9 mouse cellular contexts compared by ENCODE assay signal in the genomic region with DNA sequence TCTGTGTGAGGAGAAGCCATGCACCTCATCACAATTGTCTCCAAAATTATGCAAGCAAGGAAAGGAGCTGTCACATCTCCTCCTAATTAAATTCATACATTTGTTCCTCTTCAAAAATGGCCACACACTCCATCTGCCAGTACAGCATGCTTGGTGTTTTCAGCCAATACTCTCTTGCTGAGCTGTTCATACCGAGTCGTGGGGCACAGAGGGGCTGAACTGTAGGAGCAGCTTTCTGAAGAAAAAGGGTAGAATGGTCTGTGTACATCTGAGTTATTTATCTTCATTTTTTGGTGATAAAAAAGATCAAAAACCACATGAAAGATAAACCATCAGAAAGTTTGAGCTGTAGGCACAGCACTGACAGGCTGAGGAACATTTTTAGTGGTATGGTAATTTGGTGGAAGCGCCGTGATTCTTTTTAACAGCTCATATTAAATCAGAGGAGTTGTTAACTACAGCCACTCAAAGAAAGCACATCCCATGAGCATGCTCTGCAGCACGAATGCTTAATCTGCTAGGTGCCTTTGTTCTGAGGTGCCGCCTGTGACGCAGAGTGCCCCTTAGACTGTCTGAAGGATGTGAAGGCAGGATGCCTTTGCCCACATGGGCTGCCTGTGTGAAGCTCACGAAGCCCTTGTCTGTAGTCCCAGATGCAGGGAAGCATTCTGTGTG.
DNase-seq lines count a peak whose midpoint lies in the region; ATAC-seq and TF ChIP-seq lines count a peak whose summit lies in the region.
"Had no signal": no experiment of that assay in that cellular context is flagged by ENCODE, and none has a peak within 500 bp of the region (broad histone marks: within the 10 kb centered on the region; RNA-seq: fewer than 3 reads in every experiment).

No protein-coding gene starts in this region.

- peak overlapping the region; percentile 92 for H3K27ac ChIP-seq in forebrain, embryonic 15.5 days (replicated peaks)
- peak overlapping the region; percentile 3 for H3K27ac ChIP-seq in hindbrain, embryonic 14.5 days
- no peak overlapping the region for H3K27ac ChIP-seq in thymus, adult 2 months (ENCODE audit: control insufficient read depth, insufficient read depth, low read length)
- H3K27ac ChIP-seq: lung, embryonic 15.5 days had no signal

- peak overlapping the region; percentile 18 for H3K4me2 ChIP-seq in forebrain, embryonic 15.5 days (replicated peaks)
- H3K4me2 ChIP-seq in hindbrain, embryonic 14.5 days (replicated peaks), result 0 out of 2 replicates have a peak overlapping the region, but pooled peaks have one; percentile 6
- H3K4me2 ChIP-seq: lung, embryonic 15.5 days had no signal

- H3K4me3 ChIP-seq in forebrain, embryonic 15.5 days, result no peak overlapping the region
- no peak overlapping the region for H3K4me3 ChIP-seq in hindbrain, embryonic 14.5 days (replicated peaks; ENCODE audit: low read length)
- no peak overlapping the region for H3K4me3 ChIP-seq in thymus, adult 2 months (ENCODE audit: control insufficient read depth, insufficient read depth, low read length)
- H3K4me3 ChIP-seq: lung, embryonic 15.5 days had no signal

- peak; percentile 95 for ATAC-seq in forebrain, embryonic 15.5 days (replicated peaks)
- no peak for ATAC-seq in hindbrain, embryonic 14.5 days (ENCODE audit: low FRiP score)
- ATAC-seq in megakaryocyte progenitor cell, adult 5-6 weeks (replicated peaks; ENCODE audit: poor library complexity), result no peak

- H3K27me3 ChIP-seq in forebrain, embryonic 15.5 days, result no peaks in the 10 kb centered on the region
- no peaks in the 10 kb centered on the region for H3K27me3 ChIP-seq in hindbrain, embryonic 14.5 days (ENCODE audit: control insufficient read depth, insufficient read depth, low read length)
- no peaks in the 10 kb centered on the region for H3K27me3 ChIP-seq in thymus, adult 2 months (ENCODE audit: control insufficient read depth, insufficient read depth, low read length)
- H3K27me3 ChIP-seq: lung, embryonic 15.5 days had no signal

- peak overlapping the region; percentile 18; the same call in 1 of the 2 replicates for H3K9ac ChIP-seq in forebrain, embryonic 15.5 days (replicated peaks)
- peak overlapping the region; percentile 21; the same call in 1 of the 2 replicates for H3K9ac ChIP-seq in hindbrain, embryonic 14.5 days
- H3K9ac ChIP-seq: lung, embryonic 15.5 days had no signal

- 7% methylated on average over 8 of the region's 8 CpGs for WGBS in forebrain, embryonic 15.5 days
- 25% methylated on average over 8 of the region's 8 CpGs for WGBS in hindbrain, embryonic 14.5 days
- 73% methylated on average over 8 of the region's 8 CpGs for WGBS in thymus, adult 2 months

- peaks cover 39% of the 10 kb centered on the region for H3K4me1 ChIP-seq in forebrain, embryonic 15.5 days
- peaks cover 17% of the 10 kb centered on the region for H3K4me1 ChIP-seq in hindbrain, embryonic 14.5 days (replicated peaks; ENCODE audit: control insufficient read depth, insufficient read depth, low read length)
- H3K4me1 ChIP-seq in thymus, adult 2 months (replicated peaks; ENCODE audit: control insufficient read depth, insufficient read depth, low read length), result no peaks in the 10 kb centered on the region
- H3K4me1 ChIP-seq: lung, embryonic 15.5 days had no signal

- no peaks in the 10 kb centered on the region for H3K36me3 ChIP-seq in forebrain, embryonic 15.5 days
- no peaks in the 10 kb centered on the region for H3K36me3 ChIP-seq in hindbrain, embryonic 14.5 days (replicated peaks; ENCODE audit: control insufficient read depth, insufficient read depth)
- no peaks in the 10 kb centered on the region for H3K36me3 ChIP-seq in thymus, adult 2 months (ENCODE audit: control insufficient read depth, insufficient read depth, low read length)
- H3K36me3 ChIP-seq: lung, embryonic 15.5 days had no signal

- no peaks in the 10 kb centered on the region for H3K9me3 ChIP-seq in forebrain, embryonic 15.5 days
- no peaks in the 10 kb centered on the region for H3K9me3 ChIP-seq in hindbrain, embryonic 14.5 days (ENCODE audit: control insufficient read depth, low read length)
- H3K9me3 ChIP-seq: lung, embryonic 15.5 days had no signal

- intact Hi-C loops in left cerebral cortex, postnatal 14 days (cut with DNase I), result no loop called here

- no peak for TF ChIP-seq CTCF in thymus, adult 2 months (IDR thresholded peaks at IDR 0.05; ENCODE audit: borderline replicate concordance, control insufficient read depth, extremely low read depth, insufficient read depth, low read length, poor library complexity)

- DNase-seq in hindbrain, embryonic 14.5 days (ENCODE audit: low spot score), result peak; percentile 45
- DNase-seq in left cerebral cortex, postnatal 14 days (ENCODE audit: low spot score in 2 of 2), result peak; percentile 31 to 73
- peak; percentile 49 to 50 for DNase-seq in right cerebral cortex, adult 2 months (ENCODE audit: low spot score in 2 of 2)
- no peak for DNase-seq in adrenal gland, postnatal 14 days
- no peak for DNase-seq in thymus, adult 2 months
- DNase-seq: heart, postnatal 4 days had no signal

- TF ChIP-seq POLR2A in thymus, adult 2 months (IDR thresholded peaks at IDR 0.05; ENCODE audit: control insufficient read depth, extremely low read depth, insufficient read depth, low read length, poor library complexity), result no peak

Comparison
In these comparisons a context has a peak if more than half of its experiments do, and no peak if none do; other contexts are left out.
1. DNase-seq: peak in hindbrain, embryonic 14.5 days (single experiment), left cerebral cortex, postnatal 14 days (2 of 2) and right cerebral cortex, adult 2 months (2 of 2); none in adrenal gland, postnatal 14 days (single experiment) and thymus, adult 2 months (single experiment).